Mouse (Mus musculus) hindbrain, postnatal 0 days (tissue): Measurements from ENCODE around the gene Cradd. TPM values are rescaled to one million over a fixed set of nuclear protein-coding genes. Genes with fewer than 3 reads are reported as not detected.

Experiments
- ATAC-seq: fragments of 200-750 bp; cut with Nextera tagmentation; 2 replicates; pipeline ENCODE4 v1.8.0; 2017; ENCODE audit warnings: mild to moderate bottlenecking, moderate TSS enrichment, moderate library complexity
- DNase-seq: peaks from one replicate; pipeline ENCODE4 v3.0.0-alpha.2; 2015; ENCODE audit warnings: low spot score
- H3K27ac ChIP-seq: fragments of 300-500 bp; sonication (generic); 2 replicates; pipeline ENCODE4 v1.5.1; 2014; ENCODE audit warnings: mild to moderate bottlenecking
- H3K27me3 ChIP-seq: fragments of 300-500 bp; sonication (generic); 2 replicates; pipeline ENCODE4 v1.6.1; 2014; ENCODE audit warnings: low read length, mixed read lengths; ENCODE audit not compliant: insufficient read depth
- H3K36me3 ChIP-seq: fragments of 300-500 bp; sonication (generic); 2 replicates; pipeline ENCODE4 v1.6.1; 2014; ENCODE audit warnings: low read length, mixed read lengths; ENCODE audit not compliant: insufficient read depth
- H3K4me1 ChIP-seq: fragments of 300-500 bp; sonication (generic); 2 replicates; pipeline ENCODE4 v1.6.1; 2014; ENCODE audit warnings: antibody characterized with exemption, low read length, mixed read lengths; ENCODE audit not compliant: insufficient read depth
- H3K4me2 ChIP-seq: fragments of 300-500 bp; sonication (generic); 2 replicates; pipeline ENCODE4 v1.6.1; 2014; ENCODE audit warnings: low read depth, mild to moderate bottlenecking, low read length, moderate library complexity, mixed read lengths
- H3K4me3 ChIP-seq: fragments of 300-500 bp; sonication (generic); 2 replicates; pipeline ENCODE4 v1.5.1; 2014; ENCODE audit warnings: low read length
- H3K9ac ChIP-seq: fragments of 300-500 bp; sonication (generic); replicated peaks from 2 replicates; pipeline ENCODE4 v1.6.1; 2014; ENCODE audit warnings: mild to moderate bottlenecking, low read length, moderate library complexity, mixed read lengths
- H3K9me3 ChIP-seq: fragments of 300-500 bp; sonication (generic); 2 replicates; pipeline ENCODE4 v1.6.1; 2016; ENCODE audit warnings: low read length, mixed read lengths
- CTCF ChIP-seq: IDR thresholded peaks from 2 replicates; pipeline ENCODE4 v1.5.1; 2016; ENCODE audit warnings: antibody characterized with exemption, control low read depth, low read depth
- WGBS: fragments of 180-500 bp; shearing (Covaris S2); extraction: QIAGEN DNeasy Blood & Tissue Kit; methylation state at CpG from one replicate; pipeline ENCODE4 v1.1.7; 2014; 5-methylcytosine and 5-hydroxymethylcytosine counted together
- polyA plus RNA-seq: library from polyadenylated mRNA; unstranded; fragments of >200 nt; fragmentation: Nextera tagmentation; extraction: Ambion mirVana; gene quantifications from 2 replicates; pipeline ENCODE4 v1.2.1, GENCODE M21; 2015
- total RNA-seq: library from RNA; depleted of rRNA; stranded (reverse); fragments of >200 nt; gene quantifications from 2 replicates; pipeline ENCODE4 v1.2.3, GENCODE M21; 2014

Gene Cradd
- total and polyA plus RNA-seq, 2 experiments from 2014 or later: 8.9 to 15.5 TPM

GRCm38 (mm10) chr10:95234661-95235060, 89.3 kb downstream of the Cradd start:
- Histone ChIP-seq H3K4me1 (0 out of 2 replicates have a peak, but pooled peaks cover under 1% of the 10 kb centered on the region), H3K4me2 (no peak overlapping the region), H3K9me3 (no peaks in the 10 kb centered on the region), H3K27ac (no peak overlapping the region), H3K9ac (no peak overlapping the region), H3K36me3 (no peaks in the 10 kb centered on the region), H3K4me3 (no peak overlapping the region), H3K27me3 (no peaks in the 10 kb centered on the region)
- ATAC-seq (no peak), DNase-seq (no peak)
- WGBS: 38% methylated on average over 3 of the region's 3 CpGs
- TF ChIP-seq CTCF: no peak

- no peak overlapping the region for H3K27ac ChIP-seq
- DNase-seq: no peak
- no peaks in the 10 kb centered on the region for H3K27me3 ChIP-seq
- H3K36me3 ChIP-seq: no peaks in the 10 kb centered on the region
- no peak for ATAC-seq
- H3K4me1 ChIP-seq: no peaks in the 10 kb centered on the region
- 76% methylated on average over 10 of the region's 10 CpGs for WGBS
- H3K9ac ChIP-seq: no peak overlapping the region
- no peak for TF ChIP-seq CTCF
- no peaks in the 10 kb centered on the region for H3K9me3 ChIP-seq
- H3K4me3 ChIP-seq: no peak overlapping the region
- H3K4me2 ChIP-seq: no peak overlapping the region
Observed at GRCm38 (mm10) chr10:95233044-95233443, 90.9 kb downstream of the Cradd start.

- Histone ChIP-seq H3K9me3 (no peaks in the 10 kb centered on the region), H3K9ac (no peak overlapping the region), H3K4me1 (no peaks in the 10 kb centered on the region), H3K4me2 (no peak overlapping the region), H3K27me3 (no peaks in the 10 kb centered on the region), H3K27ac (no peak overlapping the region), H3K36me3 (no peaks in the 10 kb centered on the region), H3K4me3 (no peak overlapping the region)
- 75% methylated on average over 3 of the region's 3 CpGs for WGBS
- TF ChIP-seq CTCF: no peak
- no peak for ATAC-seq
- DNase-seq: no peak
Observed at GRCm38 (mm10) chr10:95232554-95232953, 91.4 kb downstream of the Cradd start.

- 58% methylated on average over 6 of the region's 6 CpGs for WGBS
- Histone ChIP-seq H3K4me2 (no peak overlapping the region), H3K9me3 (no peaks in the 10 kb centered on the region), H3K27ac (no peak overlapping the region), H3K9ac (no peak overlapping the region), H3K27me3 (no peaks in the 10 kb centered on the region), H3K36me3 (no peaks in the 10 kb centered on the region), H3K4me3 (no peak overlapping the region), H3K4me1 (no peaks in the 10 kb centered on the region)
- DNase-seq (peak; percentile 65), ATAC-seq (no peak)
- TF ChIP-seq CTCF: peak; percentile 50
Observed at GRCm38 (mm10) chr10:95228192-95228591, 95.7 kb downstream of the Cradd start.

GRCm38 (mm10) chr10:95227590-95227989, 96.3 kb downstream of the Cradd start:
- 61% methylated on average over 1 of the region's 1 CpGs for WGBS
- TF ChIP-seq CTCF: no peak
- H3K4me1 ChIP-seq: no peaks in the 10 kb centered on the region
- H3K36me3 ChIP-seq: no peaks in the 10 kb centered on the region
- no peak overlapping the region for H3K9ac ChIP-seq
- no peak overlapping the region for H3K4me3 ChIP-seq
- H3K27ac ChIP-seq: no peak overlapping the region
- ATAC-seq (no peak), DNase-seq (no peak)
- H3K9me3 ChIP-seq: no peaks in the 10 kb centered on the region
- no peaks in the 10 kb centered on the region for H3K27me3 ChIP-seq
- no peak overlapping the region for H3K4me2 ChIP-seq

- no peaks in the 10 kb centered on the region for H3K9me3 ChIP-seq
- H3K36me3 ChIP-seq: no peaks in the 10 kb centered on the region
- WGBS: 84% methylated on average over 4 of the region's 4 CpGs
- no peak for TF ChIP-seq CTCF
- H3K4me2 ChIP-seq: no peak overlapping the region
- no peak overlapping the region for H3K4me3 ChIP-seq
- H3K4me1 ChIP-seq: no peaks in the 10 kb centered on the region
- DNase-seq (no peak), ATAC-seq (no peak)
- H3K27ac ChIP-seq: no peak overlapping the region
- no peaks in the 10 kb centered on the region for H3K27me3 ChIP-seq
- no peak overlapping the region for H3K9ac ChIP-seq
Observed at GRCm38 (mm10) chr10:95226772-95227171, 97.2 kb downstream of the Cradd start.

GRCm38 (mm10) chr10:95225006-95225405, 98.9 kb downstream of the Cradd start:
- Histone ChIP-seq H3K4me1 (no peaks in the 10 kb centered on the region), H3K4me2 (no peak overlapping the region), H3K36me3 (no peaks in the 10 kb centered on the region), H3K9me3 (no peaks in the 10 kb centered on the region), H3K9ac (no peak overlapping the region), H3K27ac (no peak overlapping the region), H3K27me3 (no peaks in the 10 kb centered on the region), H3K4me3 (no peak overlapping the region)
- no peak for DNase-seq
- no peak for TF ChIP-seq CTCF
- no peak for ATAC-seq
- 94% methylated on average over 4 of the region's 4 CpGs for WGBS
